Mouse (Mus musculus) neutrophil, adult 59 days (primary cell): ENCODE measurements around the gene Dhcr24. TPM values are rescaled to one million over a fixed set of nuclear protein-coding genes. Genes with fewer than 3 reads are reported as not detected.

Source experiments
- total RNA-seq, 2 experiments: library from RNA; stranded (reverse); gene quantifications; 1 replicate in 1 of 2; 2 replicates in 1 of 2; pipeline ENCODE4 v1.2.4; 2023

Dhcr24 gene
- 1 to 10 TPM; 4.4 to 5.0 TPM for total RNA-seq

GRCm38 (mm10) chr4:106560846-106561781, at the start of gene Dhcr24:
Gene Dhcr24, plus strand, starts transcription at chr4:106561038.

GRCm38 (mm10) chr4:106617056-106617455, 56.2 kb downstream of the Dhcr24 start, which contains the start of gene Lexm:
Gene Lexm, minus strand, starts transcription at chr4:106617241.

GRCm38 (mm10) chr4:106622030-106622493, 61.2 kb downstream of the Dhcr24 start, which contains the start of gene Ttc22:
Gene Ttc22, plus strand, starts transcription at chr4:106622432.

Other genes starting within 250 kb of the Dhcr24 start
- gene Usp24, start 244.8 kb upstream of the Dhcr24 start, total RNA-seq = 10 to 100 TPM; 22.3 to 22.9 TPM
- not detected for gene Pcsk9, start 96.7 kb upstream of the Dhcr24 start, total RNA-seq
- not detected for gene Bsnd, start 68.8 kb upstream of the Dhcr24 start, total RNA-seq
- not detected for gene Lexm, start 56.2 kb downstream of the Dhcr24 start, total RNA-seq
- not detected for gene Ttc22, start 61.4 kb downstream of the Dhcr24 start, total RNA-seq
- gene Pars2, start 90.0 kb downstream of the Dhcr24 start, total RNA-seq = 1 to 10 TPM; 1.3 to 1.6 TPM
- 10 to 100 TPM; 13.1 to 14.1 TPM for gene Ttc4, start 117.9 kb downstream of the Dhcr24 start, total RNA-seq
- gene Mroh7, start 169.9 kb downstream of the Dhcr24 start, total RNA-seq = not detected
- not detected for gene Fam151a, start 172.9 kb downstream of the Dhcr24 start, total RNA-seq
- 10 to 100 TPM in 1 of 2 experiments, 1 to 10 TPM in 1; 7.6 to 10.4 TPM for gene Acot11, start 244.0 kb downstream of the Dhcr24 start, total RNA-seq